Mouse (Mus musculus): ENCODE results near the gene Map3k7. TPM values are rescaled to one million over a fixed set of nuclear protein-coding genes. Genes with fewer than 3 reads are reported as not detected.

Gene Map3k7
- polyA plus RNA-seq, 1 experiment, result 24.1 TPM

DNA sequence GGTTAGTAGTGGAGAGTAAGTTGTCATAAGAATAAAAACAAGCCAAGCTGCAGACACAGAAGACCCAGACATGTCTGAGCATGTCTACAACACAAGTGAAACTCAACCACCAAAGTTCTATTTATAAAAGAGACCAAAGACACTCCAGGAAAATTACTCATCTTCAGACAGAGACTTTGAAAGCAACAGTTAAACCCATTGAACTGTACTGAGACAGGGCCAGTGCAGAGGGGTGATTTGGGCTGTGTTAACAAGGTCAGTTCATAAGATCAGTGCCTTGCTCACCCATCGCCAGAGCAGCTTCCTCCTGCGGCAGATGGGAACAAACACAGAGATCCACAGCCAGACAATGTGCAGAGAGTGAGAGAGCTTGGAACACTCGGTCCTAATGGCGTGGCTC, 22.3 kb upstream of the Map3k7 start:
- TF ChIP-seq CTCF (IDR thresholded peaks at IDR 0.05; ENCODE audit: extremely low read depth, insufficient read depth, insufficient read length, insufficient replicate concordance) (no peak), POLR2A (IDR thresholded peaks at IDR 0.05; ENCODE audit: low read depth, low read length) (no peak)
- WGBS, result 44% methylated on average over 4 of the region's 4 CpGs
- no peak overlapping the region for H3K27ac ChIP-seq (ENCODE audit: insufficient read depth, low read length)

DNA sequence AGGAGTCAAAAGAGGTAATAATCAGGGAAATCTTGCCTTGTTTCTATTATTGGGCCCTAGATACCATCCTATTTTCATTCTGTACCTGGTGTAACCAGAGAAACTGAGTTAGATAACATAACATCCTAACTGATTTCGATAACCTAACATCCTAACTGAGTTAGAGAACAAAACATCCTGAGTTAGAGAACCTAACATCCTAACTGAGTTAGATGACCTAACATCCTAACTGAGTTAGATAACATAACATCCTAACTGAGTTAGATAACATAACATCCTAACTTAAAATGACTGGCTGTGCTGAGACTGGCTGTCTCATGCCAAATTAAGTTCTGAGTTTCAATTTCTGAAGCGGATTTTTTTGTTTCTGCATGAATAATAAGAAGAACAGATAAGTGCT, 20.9 kb upstream of the Map3k7 start:
- H3K27ac ChIP-seq (ENCODE audit: insufficient read depth, low read length), result no peak overlapping the region
- no peaks in the 10 kb centered on the region for H3K36me3 ChIP-seq (ENCODE audit: control insufficient read depth, insufficient read depth, low read length)
- DNase-seq (ENCODE audit: low read depth in 1 of 2, low spot score in 2 of 2), result no peak
- no peaks in the 10 kb centered on the region for H3K4me1 ChIP-seq (ENCODE audit: control insufficient read depth, insufficient read depth, insufficient read length)
- 86% methylated on average over 2 of the region's 2 CpGs for WGBS
- H3K4me3 ChIP-seq (ENCODE audit: extremely low read depth, insufficient read depth, insufficient read length), result no peak overlapping the region
- no peaks in the 10 kb centered on the region for H3K27me3 ChIP-seq (ENCODE audit: control insufficient read depth, insufficient read depth, low read length)
- TF ChIP-seq CTCF (IDR thresholded peaks at IDR 0.05; ENCODE audit: extremely low read depth, insufficient read depth, insufficient read length, insufficient replicate concordance), result no peak
- TF ChIP-seq POLR2A (IDR thresholded peaks at IDR 0.05; ENCODE audit: low read depth, low read length), result no peak

More for the DNA sequence above, 22.3 kb upstream of the Map3k7 start:
- H3K36me3 ChIP-seq (ENCODE audit: control insufficient read depth, insufficient read depth, low read length), result no peaks in the 10 kb centered on the region
- 0 out of 2 replicates have a peak, but pooled peaks cover 3% of the 10 kb centered on the region for H3K4me1 ChIP-seq (ENCODE audit: control insufficient read depth, insufficient read depth, insufficient read length)
- DNase-seq (ENCODE audit: low read depth in 1 of 2, low spot score in 2 of 2), result no peak
- peaks cover 8% of the 10 kb centered on the region for H3K27me3 ChIP-seq (ENCODE audit: control insufficient read depth, insufficient read depth, low read length)
- no peak overlapping the region for H3K4me3 ChIP-seq (ENCODE audit: extremely low read depth, insufficient read depth, insufficient read length)

DNA sequence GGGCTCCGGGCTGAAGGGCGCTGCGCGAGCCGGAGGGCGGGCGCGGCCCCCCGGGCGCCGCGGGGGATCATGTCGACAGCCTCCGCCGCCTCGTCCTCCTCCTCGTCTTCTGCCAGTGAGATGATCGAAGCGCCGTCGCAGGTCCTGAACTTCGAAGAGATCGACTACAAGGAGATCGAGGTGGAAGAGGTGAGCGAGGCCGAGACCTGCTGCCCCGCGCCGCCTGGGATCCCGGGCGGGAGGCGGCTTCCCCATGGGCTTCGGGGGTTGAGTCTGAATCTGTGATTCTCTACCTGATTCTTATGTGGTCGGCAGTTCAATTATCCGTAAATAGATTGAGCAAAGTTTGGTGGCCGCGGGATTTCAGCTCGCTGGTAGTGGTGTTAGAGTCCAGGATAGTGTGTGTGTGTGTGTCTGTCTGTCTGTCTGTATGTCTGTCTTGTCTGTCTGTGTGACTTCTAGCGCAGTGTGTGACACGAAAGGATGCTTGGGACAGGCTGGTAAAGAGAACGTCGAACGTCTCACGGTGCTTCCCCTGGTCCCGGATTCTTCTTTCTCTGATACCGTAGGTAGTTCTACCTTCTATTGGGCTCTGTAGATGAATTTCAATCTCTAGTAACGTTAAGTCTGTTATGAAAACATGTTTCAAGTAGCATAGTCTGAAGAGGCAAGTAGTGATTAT, 438 bp downstream of the Map3k7 start:
- no peak for DNase-seq (ENCODE audit: low read depth in 1 of 2, low spot score in 2 of 2)

DNA sequence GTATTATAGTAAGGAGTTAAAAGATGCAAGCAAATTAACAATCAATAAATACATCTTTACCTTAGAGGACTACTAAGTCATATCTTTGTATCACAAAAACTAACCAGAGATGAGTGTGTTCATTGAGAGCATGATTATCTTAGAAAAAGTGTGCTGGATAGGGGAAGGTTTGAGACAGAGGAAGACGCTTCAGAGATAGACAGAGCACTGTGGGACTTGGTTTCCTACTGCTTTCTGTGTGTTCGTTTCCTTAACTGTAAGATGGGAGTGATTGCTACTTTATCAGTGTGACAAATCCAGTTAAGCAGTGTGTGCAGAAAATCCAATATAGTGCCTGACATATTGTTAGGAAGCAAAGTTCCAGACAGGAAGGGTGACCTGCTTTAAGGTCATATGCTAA, 1.3 kb downstream of the Map3k7 start:
- WGBS, result 44% methylated on average over 2 of the region's 2 CpGs

More for the DNA sequence above, 438 bp downstream of the Map3k7 start:
- no peaks in the 10 kb centered on the region for H3K27me3 ChIP-seq (ENCODE audit: control insufficient read depth, insufficient read depth, low read length)
- TF ChIP-seq POLR2A (IDR thresholded peaks at IDR 0.05; ENCODE audit: low read depth, low read length) (no peak), CTCF (IDR thresholded peaks at IDR 0.05; ENCODE audit: extremely low read depth, insufficient read depth, insufficient read length, insufficient replicate concordance) (no peak)
- no peaks in the 10 kb centered on the region; the same call in 1 of the 2 replicates for H3K4me1 ChIP-seq (ENCODE audit: control insufficient read depth, insufficient read depth, insufficient read length)
- no peaks in the 10 kb centered on the region for H3K36me3 ChIP-seq (ENCODE audit: control insufficient read depth, insufficient read depth, low read length)
- H3K4me3 ChIP-seq (ENCODE audit: extremely low read depth, insufficient read depth, insufficient read length), result peak overlapping the region; percentile 93
- under 1% methylated on average over 47 of the region's 47 CpGs for WGBS
- H3K27ac ChIP-seq (ENCODE audit: insufficient read depth, low read length), result peak overlapping the region; percentile 98

DNA sequence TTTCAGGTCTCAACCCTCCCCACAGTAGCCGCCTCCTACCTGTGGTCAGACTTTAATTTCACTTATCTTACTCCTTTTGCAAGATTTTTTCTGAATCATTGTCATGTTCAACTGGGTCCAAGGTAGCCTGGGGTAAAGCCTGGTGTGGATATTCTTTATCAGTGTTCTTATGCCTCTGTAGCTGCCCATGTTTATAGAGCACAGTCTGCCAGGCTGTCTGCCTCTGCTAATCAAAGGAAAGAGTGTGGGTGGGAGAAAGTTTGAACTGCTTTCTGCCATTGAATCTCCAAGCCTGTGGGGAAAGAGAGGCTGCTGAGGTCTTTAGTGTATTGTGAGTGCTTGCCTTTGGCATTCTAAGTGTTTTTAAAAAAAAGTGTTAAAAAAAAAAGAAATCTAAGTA, 7.5 kb downstream of the Map3k7 start:
- 74% methylated on average over 1 of the region's 1 CpGs for WGBS
- Histone ChIP-seq H3K36me3 (ENCODE audit: control insufficient read depth, insufficient read depth, low read length) (0 out of 2 replicates have a peak, but pooled peaks cover 2% of the 10 kb centered on the region), H3K27ac (ENCODE audit: insufficient read depth, low read length) (no peak overlapping the region), H3K27me3 (ENCODE audit: control insufficient read depth, insufficient read depth, low read length) (no peaks in the 10 kb centered on the region), H3K4me1 (ENCODE audit: control insufficient read depth, insufficient read depth, insufficient read length) (no peaks in the 10 kb centered on the region), H3K4me3 (ENCODE audit: extremely low read depth, insufficient read depth, insufficient read length) (no peak overlapping the region)
- no peak for DNase-seq (ENCODE audit: low read depth in 1 of 2, low spot score in 2 of 2)
- TF ChIP-seq POLR2A (IDR thresholded peaks at IDR 0.05; ENCODE audit: low read depth, low read length), result no peak
- no peak for TF ChIP-seq CTCF (IDR thresholded peaks at IDR 0.05; ENCODE audit: extremely low read depth, insufficient read depth, insufficient read length, insufficient replicate concordance)

More for the DNA sequence above, 1.3 kb downstream of the Map3k7 start:
- no peak for TF ChIP-seq POLR2A (IDR thresholded peaks at IDR 0.05; ENCODE audit: low read depth, low read length)
- no peak for TF ChIP-seq CTCF (IDR thresholded peaks at IDR 0.05; ENCODE audit: extremely low read depth, insufficient read depth, insufficient read length, insufficient replicate concordance)
- no peak for DNase-seq (ENCODE audit: low read depth in 1 of 2, low spot score in 2 of 2)
- Histone ChIP-seq H3K4me1 (ENCODE audit: control insufficient read depth, insufficient read depth, insufficient read length) (no peaks in the 10 kb centered on the region; the same call in 1 of the 2 replicates), H3K36me3 (ENCODE audit: control insufficient read depth, insufficient read depth, low read length) (no peaks in the 10 kb centered on the region), H3K27me3 (ENCODE audit: control insufficient read depth, insufficient read depth, low read length) (no peaks in the 10 kb centered on the region), H3K27ac (ENCODE audit: insufficient read depth, low read length) (no peak overlapping the region), H3K4me3 (ENCODE audit: extremely low read depth, insufficient read depth, insufficient read length) (no peak overlapping the region)

DNA sequence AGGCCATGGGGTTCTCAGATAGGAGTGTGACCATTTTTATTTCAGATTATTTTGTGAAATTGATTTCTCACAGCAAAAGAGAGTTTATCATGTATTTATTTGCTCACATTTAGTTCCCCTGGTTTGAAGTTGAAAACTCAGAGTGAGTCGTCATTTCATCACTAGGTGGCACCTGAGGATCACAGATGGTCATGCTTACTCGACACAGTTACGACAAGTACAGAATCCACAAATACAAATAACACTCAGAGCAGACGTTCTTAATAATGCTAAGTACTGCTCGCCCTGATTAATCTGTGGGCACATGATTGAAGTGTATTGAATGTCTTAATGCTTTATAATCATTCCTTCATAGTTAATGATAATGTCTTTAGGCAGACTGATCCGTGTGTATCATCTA, 8.3 kb downstream of the Map3k7 start:
- WGBS, result 52% methylated on average over 6 of the region's 6 CpGs

More for the DNA sequence above, 8.3 kb downstream of the Map3k7 start:
- DNase-seq (ENCODE audit: low read depth in 1 of 2, low spot score in 2 of 2), result peak in 1 of 2 experiments; percentile 40
- Histone ChIP-seq H3K4me3 (ENCODE audit: extremely low read depth, insufficient read depth, insufficient read length) (no peak overlapping the region), H3K27ac (ENCODE audit: insufficient read depth, low read length) (no peak overlapping the region), H3K27me3 (ENCODE audit: control insufficient read depth, insufficient read depth, low read length) (no peaks in the 10 kb centered on the region), H3K36me3 (ENCODE audit: control insufficient read depth, insufficient read depth, low read length) (0 out of 2 replicates have a peak, but pooled peaks cover 2% of the 10 kb centered on the region), H3K4me1 (ENCODE audit: control insufficient read depth, insufficient read depth, insufficient read length) (no peaks in the 10 kb centered on the region)
- TF ChIP-seq CTCF (IDR thresholded peaks at IDR 0.05; ENCODE audit: extremely low read depth, insufficient read depth, insufficient read length, insufficient replicate concordance) (peak; percentile 29; the same call in 1 of the 2 replicates), POLR2A (IDR thresholded peaks at IDR 0.05; ENCODE audit: low read depth, low read length) (no peak)

Measured in spleen, adult 2 months (tissue).